Mouse (Mus musculus) left cerebral cortex, postnatal 25 days (tissue): ENCODE measurements around the gene Capn1. TPM values are rescaled to one million over a fixed set of nuclear protein-coding genes. Genes with fewer than 3 reads are reported as not detected.

Experiments
- DNase-seq, 2 experiments: peaks; one replicate each; pipeline ENCODE4 v3.0.0; 2022; ENCODE audit warnings: low spot score in 2 of 2, mixed read lengths in 1 of 2
- intact Hi-C: fragments of 180-260 bp; cut with DNase I; formaldehyde crosslinking; loops from one replicate; pipeline ENCODE4 v1.15.1; 2025
- total RNA-seq, 2 experiments: library from RNA; stranded (reverse); gene quantifications; 2 replicates each; pipeline ENCODE4 v1.2.3; 2021

Gene Capn1
- total RNA-seq, 2 experiments from 2014 or later, result 17.5 to 18.5 TPM

GRCm38 (mm10) chr19:6007013-6007412 is 8.7 kb downstream of the Capn1 start:
- intact Hi-C loops, result no loop called here
- no peak for DNase-seq

GRCm38 (mm10) chr19:6005541-6005940 is 10.2 kb downstream of the Capn1 start:
- intact Hi-C loops, result no loop called here
- DNase-seq, result no peak

GRCm38 (mm10) chr19:5999969-6000368 is 15.7 kb downstream of the Capn1 start:
- peak in 1 of 2 experiments; percentile 12 for DNase-seq
- intact Hi-C loops, result no loop called here

- intact Hi-C loops, result no loop called here
- no peak for DNase-seq
Measured at GRCm38 (mm10) chr19:5998180-5998579, 17.5 kb downstream of the Capn1 start.

GRCm38 (mm10) chr19:5994711-5995110 is 21.0 kb downstream of the Capn1 start:
- intact Hi-C loops, result no loop called here
- no peak for DNase-seq

GRCm38 (mm10) chr19:5992012-5992411 is 23.7 kb downstream of the Capn1 start:
- no peak for DNase-seq
- intact Hi-C loops, result no loop called here

GRCm38 (mm10) chr19:5991467-5991866 is 24.2 kb downstream of the Capn1 start:
- intact Hi-C loops, result no loop called here
- no peak for DNase-seq

GRCm38 (mm10) chr19:5990921-5991320 is 24.8 kb downstream of the Capn1 start:
- DNase-seq, result no peak
- intact Hi-C loops, result no loop called here

- no peak for DNase-seq
- intact Hi-C loops, result no loop called here
Measured at GRCm38 (mm10) chr19:5990033-5990432, 25.7 kb downstream of the Capn1 start.

- intact Hi-C loops, result no loop called here
- no peak for DNase-seq
Measured at GRCm38 (mm10) chr19:5989585-5989984, 26.1 kb downstream of the Capn1 start.

- intact Hi-C loops, result no loop called here
Measured at GRCm38 (mm10) chr19:5988815-5989452, 26.8 kb downstream of the Capn1 start.

GRCm38 (mm10) chr19:5988027-5988814 is 27.5 kb downstream of the Capn1 start:
- intact Hi-C loops, result no loop called here
- no peak for DNase-seq

More at GRCm38 (mm10) chr19:5988815-5989452, 26.8 kb downstream of the Capn1 start:
- DNase-seq, result peak; percentile 24 to 38

GRCm38 (mm10) chr19:5986043-5986442 is 29.7 kb downstream of the Capn1 start, which contains the start of gene Slc22a20:
TSS of gene Slc22a20 (minus strand) at chr19:5986143.
- no peak for DNase-seq
- intact Hi-C loops, result no loop called here

- DNase-seq, result no peak
- intact Hi-C loops, result no loop called here
Measured at GRCm38 (mm10) chr19:5980477-5980876, 35.2 kb downstream of the Capn1 start.

GRCm38 (mm10) chr19:5977717-5978116 is 38.0 kb downstream of the Capn1 start:
- intact Hi-C loops, result no loop called here
- no peak for DNase-seq

- peak; percentile 23 to 47 for DNase-seq
- intact Hi-C loops, result no loop called here
Measured at GRCm38 (mm10) chr19:5975676-5976075, 40.0 kb downstream of the Capn1 start.

GRCm38 (mm10) chr19:5975112-5975511 is 40.6 kb downstream of the Capn1 start:
- intact Hi-C loops, result no loop called here
- DNase-seq, result no peak

- no peak for DNase-seq
- intact Hi-C loops, result no loop called here
Measured at GRCm38 (mm10) chr19:5967664-5968063, 48.0 kb downstream of the Capn1 start.

GRCm38 (mm10) chr19:5966786-5967185 is 48.9 kb downstream of the Capn1 start:
- no peak for DNase-seq
- intact Hi-C loops, result no loop called here

- intact Hi-C loops, result loop anchor here (2.0 kb wide), 1 partner anchor 81 kb away; the partner anchor contains the start of gene Syvn1
- DNase-seq, result no peak
Measured at GRCm38 (mm10) chr19:5965910-5966309, 49.8 kb downstream of the Capn1 start.

GRCm38 (mm10) chr19:5965280-5965679 is 50.4 kb downstream of the Capn1 start:
- peak; percentile 64 to 69 for DNase-seq
- intact Hi-C loops, result loop anchor here (2.0 kb wide), 1 partner anchor 82 kb away; the partner anchor contains the start of gene Syvn1
